Comparison of ENCODE assay signal across 31 mouse cellular contexts in genomic region chr10:13249126-13249525, GRCm38 (mm10).
"Had no signal": no experiment of that assay in that cellular context is flagged by ENCODE, and none has a peak within 500 bp of the region (broad histone marks: within the 10 kb centered on the region; RNA-seq: fewer than 3 reads in every experiment).

No protein-coding gene starts in this region.

- DNase-seq: left cerebral cortex, postnatal 4 days; liver; liver, embryonic 13.5 days; liver, postnatal 0 days; lung, adult 18-20 months; lung, adult 2 months; lung, embryonic 14.5 days; lung, postnatal 10 days; lung, postnatal 14 days; lung, postnatal 36 days; lung, postnatal 4 days; midbrain, embryonic 14.5 days had no signal

- H3K9ac ChIP-seq: limb, embryonic 12.5 days; limb, embryonic 13.5 days; limb, embryonic 15.5 days; liver, embryonic 12.5 days; liver, embryonic 13.5 days; liver, embryonic 14.5 days; liver, embryonic 15.5 days; liver, postnatal 0 days; lung, embryonic 14.5 days; lung, embryonic 15.5 days; midbrain, embryonic 12.5 days; midbrain, embryonic 13.5 days; midbrain, embryonic 15.5 days; neural tube, embryonic 12.5 days had no signal

- H3K27me3 ChIP-seq: limb, embryonic 12.5 days; limb, embryonic 13.5 days; limb, embryonic 15.5 days; liver, embryonic 12.5 days; liver, embryonic 13.5 days; liver, embryonic 15.5 days; lung, embryonic 15.5 days; megakaryocyte, embryonic 14.5 days; midbrain, embryonic 12.5 days; midbrain, embryonic 13.5 days; midbrain, embryonic 15.5 days; neural tube, embryonic 12.5 days had no signal

- H3K4me1 ChIP-seq: limb, embryonic 12.5 days; limb, embryonic 13.5 days; limb, embryonic 15.5 days; liver, embryonic 12.5 days; liver, embryonic 13.5 days; liver, embryonic 15.5 days; midbrain, embryonic 10.5 days; midbrain, embryonic 13.5 days; midbrain, embryonic 15.5 days; neural tube, embryonic 12.5 days had no signal

- H3K27ac ChIP-seq: left cerebral cortex, adult 2 months; limb, embryonic 10.5 days; limb, embryonic 12.5 days; limb, embryonic 13.5 days; liver, embryonic 12.5 days; liver, embryonic 13.5 days; liver, embryonic 14.5 days; liver, embryonic 15.5 days; macrophage; midbrain, embryonic 10.5 days; midbrain, embryonic 12.5 days; midbrain, embryonic 13.5 days; midbrain, embryonic 15.5 days; neural tube, embryonic 12.5 days had no signal

- H3K36me3 ChIP-seq: liver, embryonic 15.5 days; midbrain, embryonic 15.5 days had no signal

- H3K4me3 ChIP-seq: left cerebral cortex, adult 2 months; limb, embryonic 10.5 days; limb, embryonic 12.5 days; limb, embryonic 13.5 days; limb, embryonic 15.5 days; liver, embryonic 12.5 days; liver, embryonic 13.5 days; liver, embryonic 15.5 days; lung, embryonic 15.5 days; megakaryocyte, embryonic 14.5 days; midbrain, embryonic 10.5 days; midbrain, embryonic 12.5 days; midbrain, embryonic 13.5 days; midbrain, embryonic 15.5 days; myocyte; neural tube, embryonic 12.5 days had no signal

- ATAC-seq: liver, embryonic 12.5 days; liver, postnatal 0 days; lung, postnatal 0 days; midbrain, embryonic 13.5 days; midbrain, embryonic 15.5 days had no signal

- H3K9me3 ChIP-seq: limb, embryonic 10.5 days; limb, embryonic 12.5 days; limb, embryonic 13.5 days; limb, embryonic 15.5 days; liver, embryonic 12.5 days; liver, embryonic 13.5 days; liver, embryonic 15.5 days; lung, embryonic 15.5 days; megakaryocyte, embryonic 14.5 days; midbrain, embryonic 10.5 days; midbrain, embryonic 12.5 days; midbrain, embryonic 13.5 days; midbrain, embryonic 15.5 days; neural tube, embryonic 12.5 days had no signal

- H3K4me2 ChIP-seq: limb, embryonic 12.5 days; limb, embryonic 13.5 days; limb, embryonic 15.5 days; liver, embryonic 11.5 days; liver, embryonic 12.5 days; liver, embryonic 13.5 days; liver, embryonic 15.5 days; lung, embryonic 14.5 days; lung, embryonic 15.5 days; midbrain, embryonic 12.5 days; midbrain, embryonic 13.5 days; midbrain, embryonic 15.5 days; neural tube, embryonic 12.5 days had no signal
